7 mouse cellular contexts compared by ENCODE assay signal in the genomic region with DNA sequence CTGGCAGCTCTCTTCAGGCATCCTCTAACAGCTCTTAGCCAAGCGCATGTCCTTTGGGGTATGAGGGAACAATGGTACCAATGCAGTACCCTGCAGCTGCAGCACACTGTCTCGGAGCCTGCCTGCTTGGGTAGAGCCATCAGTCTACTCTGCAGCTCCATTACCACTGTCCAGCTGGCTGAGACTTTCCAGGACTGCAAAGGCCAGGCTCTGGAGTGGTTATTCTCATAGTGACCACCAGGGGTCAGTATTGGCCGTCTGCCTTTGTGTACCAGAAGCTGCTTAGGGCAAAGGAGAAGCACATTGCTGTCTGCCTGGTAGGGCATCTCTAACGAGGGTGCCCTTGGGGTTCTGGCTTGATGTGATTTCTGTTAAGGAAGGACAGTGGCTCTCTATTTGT. TPM values are rescaled to one million over a fixed set of nuclear protein-coding genes. Genes with fewer than 3 reads are reported as not detected.
DNase-seq lines count a peak whose midpoint lies in the region; ATAC-seq lines count a peak whose summit lies in the region.

No protein-coding gene starts in this region.

- peaks cover 12% of the 10 kb centered on the region for H3K4me1 ChIP-seq in intestine, embryonic 15.5 days (replicated peaks)

- no peaks in the 10 kb centered on the region for H3K36me3 ChIP-seq in intestine, embryonic 15.5 days

- no peak overlapping the region for H3K4me3 ChIP-seq in intestine, embryonic 15.5 days (replicated peaks)

- H3K27ac ChIP-seq in intestine, embryonic 15.5 days: no peak overlapping the region

- no peaks in the 10 kb centered on the region for H3K9me3 ChIP-seq in intestine, embryonic 15.5 days

- no peak overlapping the region for H3K9ac ChIP-seq in intestine, embryonic 15.5 days

- DNase-seq in adrenal gland, adult (ENCODE audit: inconsistent age in 2 of 2, low spot score in 1 of 2): peak; percentile 78 to 92
- DNase-seq in cerebellum, postnatal 4 days (ENCODE audit: low spot score in 2 of 2): peak; percentile 67 to 87
- peak; percentile 64 for DNase-seq in gastrocnemius, postnatal 10 days
- peak; percentile 71 to 73 for DNase-seq in left cerebral cortex, postnatal 10 days (ENCODE audit: extremely low spot score in 1 of 2, low spot score in 2 of 2)
- peak; percentile 64 for DNase-seq in right cerebral cortex, postnatal 14 days

- no peak overlapping the region for H3K4me2 ChIP-seq in intestine, embryonic 15.5 days (replicated peaks)

- H3K27me3 ChIP-seq in intestine, embryonic 15.5 days (replicated peaks): no peaks in the 10 kb centered on the region

- WGBS in intestine, embryonic 15.5 days: 16% methylated on average over 4 of the region's 4 CpGs

- peak; percentile 67 for ATAC-seq in intestine, embryonic 15.5 days
- peak; percentile 63 for ATAC-seq in megakaryocyte-erythroid progenitor cell, adult 5-6 weeks (replicated peaks; ENCODE audit: low FRiP score, low TSS enrichment, poor library complexity, severe bottlenecking)

- intact Hi-C loops in left cerebral cortex, postnatal 10 days (cut with DNase I): loop anchor here (1.0 kb wide), 1 partner anchor 51 kb away; no protein-coding TSS in a partner anchor

RNA-seq across cellular contexts. Expression of a gene that starts 24.5 kb away (rescaled TPM):
- total RNA-seq in gastrocnemius, postnatal 10 days (2021): 10 to 100 TPM; 15.6 to 18.0 TPM
- polyA plus RNA-seq in intestine, embryonic 15.5 days (2015; fragmentation: Nextera tagmentation; extraction: Ambion mirVana): 22.4 and 23.8 TPM in 2 replicates
- total RNA-seq in left cerebral cortex, postnatal 10 days (2021): 100 to 1,000 TPM; 122 to 128 TPM
- 150 and 156 TPM in 2 replicates for total RNA-seq in megakaryocyte-erythroid progenitor cell, adult 5-6 weeks (2014; fragmentation: Nextera tagmentation)
- 85.4 and 123 TPM in 2 replicates for total RNA-seq in megakaryocyte-erythroid progenitor cell, adult 5-6 weeks (2017)

RNA-seq across cellular contexts. Expression of a gene that starts 26.6 kb away (rescaled TPM):
- under 1 TPM; 0.07 to 0.09 TPM for total RNA-seq in gastrocnemius, postnatal 10 days (2021)
- polyA plus RNA-seq in intestine, embryonic 15.5 days (2015; fragmentation: Nextera tagmentation; extraction: Ambion mirVana): 1.3 and 2.1 TPM in 2 replicates
- not detected for total RNA-seq in left cerebral cortex, postnatal 10 days (2021)
- 0.69 and 1.4 TPM in 2 replicates for total RNA-seq in megakaryocyte-erythroid progenitor cell, adult 5-6 weeks (2014; fragmentation: Nextera tagmentation)
- 0.30 and 1.8 TPM in 2 replicates for total RNA-seq in megakaryocyte-erythroid progenitor cell, adult 5-6 weeks (2017)

RNA-seq across cellular contexts. Expression of a gene that starts 32.1 kb away (rescaled TPM):
- 10 to 100 TPM; 10.3 to 15.1 TPM for total RNA-seq in gastrocnemius, postnatal 10 days (2021)
- 20.1 and 20.7 TPM in 2 replicates for polyA plus RNA-seq in intestine, embryonic 15.5 days (2015; fragmentation: Nextera tagmentation; extraction: Ambion mirVana)
- total RNA-seq in left cerebral cortex, postnatal 10 days (2021): 1 to 10 TPM; 2.6 to 3.3 TPM
- not detected in 2 replicates for total RNA-seq in megakaryocyte-erythroid progenitor cell, adult 5-6 weeks (2014; fragmentation: Nextera tagmentation)
- 0.85 and 1.1 TPM in 2 replicates for total RNA-seq in megakaryocyte-erythroid progenitor cell, adult 5-6 weeks (2017)

Comparison
In these comparisons a context has a peak if more than half of its experiments do, and no peak if none do; other contexts are left out.
1. RNA of a gene that starts 24.5 kb away (total RNA-seq): 85.4 to 156 TPM in megakaryocyte-erythroid progenitor cell, adult 5-6 weeks and 122 to 128 TPM in left cerebral cortex, postnatal 10 days; 15.6 to 18.0 TPM in gastrocnemius, postnatal 10 days; every median in the first group is over 4 times any median in the second.
2. Peak in every context shown above with its lines, with median percentiles within 50 percentile points of each other: DNase-seq.